Mouse (Mus musculus) C2C12 (cell line): ENCODE data around the gene Fer1l5.

Experiments
- CEBPB ChIP-seq: IDR thresholded peaks from one replicate; pipeline ENCODE4 v1.6.1; 2011; ENCODE audit warnings: low read depth, mild to moderate bottlenecking, control low read depth, moderate library complexity
- CTCF ChIP-seq: IDR thresholded peaks from one replicate; pipeline ENCODE4 v1.5.1; 2011; ENCODE audit not compliant: control insufficient read depth, insufficient read depth, insufficient read length
- FOSL1 ChIP-seq: IDR thresholded peaks from one replicate; pipeline ENCODE4 v1.8.0; 2011; ENCODE audit warnings: mild to moderate bottlenecking, low read length; ENCODE audit not compliant: poor library complexity, insufficient read depth, severe bottlenecking
- MAX ChIP-seq: IDR thresholded peaks from one replicate; pipeline ENCODE4 v1.6.1; 2011; ENCODE audit warnings: mild to moderate bottlenecking, control low read depth
- MYOD1 ChIP-seq: IDR thresholded peaks from one replicate; pipeline ENCODE4 v1.6.1; 2011; ENCODE audit warnings: low read depth; ENCODE audit not compliant: control insufficient read depth, insufficient read length
- MYOG ChIP-seq: IDR thresholded peaks from one replicate; pipeline ENCODE4 v1.6.1; 2011; ENCODE audit not compliant: control insufficient read depth, insufficient read length; ENCODE audit errors: extremely low read depth
- USF1 ChIP-seq: IDR thresholded peaks from one replicate; pipeline ENCODE4 v1.6.1; 2011; ENCODE audit warnings: low read depth, mild to moderate bottlenecking, control low read depth, moderate library complexity

- no peak for TF ChIP-seq USF1
- TF ChIP-seq CTCF, result no peak
- TF ChIP-seq MYOG, result no peak
- no peak for TF ChIP-seq MAX
- no peak for TF ChIP-seq CEBPB
- no peak for TF ChIP-seq FOSL1
- TF ChIP-seq MYOD1, result no peak
These were observed 1.2 kb upstream of the Fer1l5 start for GRCm38 (mm10) chr1:36370918-36371317.
